ENCODE assay signal across 9 mouse cellular contexts in the genomic region with DNA sequence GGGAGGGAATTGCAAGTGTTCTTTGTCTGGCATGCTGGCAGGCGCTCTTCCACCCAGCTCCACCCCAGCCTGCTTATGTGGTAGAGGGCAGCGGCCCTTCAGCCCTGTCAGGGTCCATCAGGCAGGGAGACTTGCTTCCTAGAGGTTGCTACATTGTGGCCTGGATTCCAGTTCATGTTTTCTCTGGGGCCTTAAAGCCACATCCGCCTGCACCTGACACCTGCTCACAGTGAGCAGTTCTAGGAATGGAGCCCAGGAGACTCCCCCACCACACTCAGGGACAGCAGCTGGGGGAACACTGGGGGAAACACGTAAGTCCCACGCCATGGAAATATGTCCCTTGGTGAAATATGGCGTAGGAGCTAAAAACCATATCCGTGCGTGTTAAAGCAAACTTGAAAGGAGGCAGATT. TPM values are rescaled to one million over a fixed set of nuclear protein-coding genes. Genes with fewer than 3 reads are reported as not detected.
DNase-seq lines count a peak whose midpoint lies in the region; ATAC-seq and TF ChIP-seq lines count a peak whose summit lies in the region.
"Had no signal": no experiment of that assay in that cellular context is flagged by ENCODE, and none has a peak within 500 bp of the region (broad histone marks: within the 10 kb centered on the region; RNA-seq: fewer than 3 reads in every experiment).

A gene (minus strand): TSS at position 155 of the 412 bp plus-strand sequence.

- H3K9me3 ChIP-seq in intestine, embryonic 15.5 days, result no peaks in the 10 kb centered on the region
- H3K9me3 ChIP-seq in intestine, postnatal 0 days (ENCODE audit: control insufficient read depth), result no peaks in the 10 kb centered on the region

- H3K4me2 ChIP-seq in intestine, embryonic 15.5 days (replicated peaks), result 0 out of 2 replicates have a peak within 1 kb of the TSS, but pooled peaks have one; percentile 9
- no peak within 1 kb of the TSS for H3K4me2 ChIP-seq in intestine, postnatal 0 days (replicated peaks; ENCODE audit: low read depth)

- H3K4me1 ChIP-seq in intestine, embryonic 15.5 days (replicated peaks), result no peaks in the 10 kb centered on the region
- H3K4me1 ChIP-seq in intestine, postnatal 0 days (replicated peaks; ENCODE audit: control insufficient read depth, insufficient read depth, low read length), result no peaks in the 10 kb centered on the region

- 0 out of 2 replicates have a peak within 1 kb of the TSS, but pooled peaks have one; percentile 3 for H3K9ac ChIP-seq in intestine, embryonic 15.5 days
- no peak within 1 kb of the TSS for H3K9ac ChIP-seq in intestine, postnatal 0 days (ENCODE audit: low read depth, low read length)

- H3K4me3 ChIP-seq in intestine, embryonic 15.5 days (replicated peaks), result no peak within 1 kb of the TSS
- H3K4me3 ChIP-seq in intestine, postnatal 0 days (ENCODE audit: low read depth, low read length), result no peak within 1 kb of the TSS

- no peak for DNase-seq in large intestine, adult 2 months (ENCODE audit: low read depth, low spot score)
- peak; percentile 92 for DNase-seq in naive thymus-derived CD4-positive, alpha-beta T cell, adult 2 months (ENCODE audit: low read depth)
- no peak for DNase-seq in cerebellum, postnatal 36 days
- no peak for DNase-seq in lung, postnatal 4 days
- DNase-seq in Muller cell, postnatal 12 days (ENCODE audit: inconsistent ontology term), result no peak
- DNase-seq: kidney, postnatal 36 days had no signal

- no peaks in the 10 kb centered on the region for H3K27me3 ChIP-seq in intestine, embryonic 15.5 days (replicated peaks)
- no peaks in the 10 kb centered on the region for H3K27me3 ChIP-seq in intestine, postnatal 0 days (replicated peaks; ENCODE audit: control insufficient read depth, insufficient read depth, low read length)

- H3K36me3 ChIP-seq in intestine, embryonic 15.5 days, result no peaks in the 10 kb centered on the region
- no peaks in the 10 kb centered on the region for H3K36me3 ChIP-seq in intestine, postnatal 0 days (ENCODE audit: control insufficient read depth, insufficient read depth)

- 36% methylated on average over 8 of the region's 8 CpGs for WGBS in intestine, embryonic 15.5 days
- WGBS in intestine, postnatal 0 days, result 35% methylated on average over 8 of the region's 8 CpGs
- 27% methylated on average over 8 of the region's 8 CpGs for WGBS in large intestine, adult 2 months

- no peak for TF ChIP-seq CTCF in intestine, postnatal 0 days (IDR thresholded peaks at IDR 0.05; ENCODE audit: low read depth)

- ATAC-seq in intestine, embryonic 15.5 days, result no peak
- no peak for ATAC-seq in intestine, postnatal 0 days
- ATAC-seq in CD4-positive, CD25-positive, alpha-beta regulatory T cell, adult 4 months, result peak; percentile 66

- H3K27ac ChIP-seq in intestine, embryonic 15.5 days, result no peak within 1 kb of the TSS
- H3K27ac ChIP-seq in intestine, postnatal 0 days (ENCODE audit: low read depth, low read length), result no peak within 1 kb of the TSS

RNA-seq across cellular contexts. Expression of the gene that starts here (rescaled TPM):
- 3.4 and 4.4 TPM in 2 replicates for polyA plus RNA-seq in intestine, embryonic 15.5 days (2015; fragmentation: Nextera tagmentation; extraction: Ambion mirVana)
- 2.9 and 3.2 TPM in 2 replicates for polyA plus RNA-seq in intestine, postnatal 0 days (2015; fragmentation: Nextera tagmentation; extraction: Ambion mirVana)
- 100 to 1,000 TPM; 473 to 498 TPM for polyA plus RNA-seq in CD4-positive, CD25-positive, alpha-beta regulatory T cell, adult 4 months (2017; shearing (Covaris generic))
- polyA plus RNA-seq in large intestine, adult 2 months (2012; rRNA removed), result 32.2 and 38.6 TPM in 2 replicates

Comparison
In these comparisons a context has a peak if more than half of its experiments do, and no peak if none do; other contexts are left out.
1. RNA of the gene that starts here (polyA plus RNA-seq): 473 to 498 TPM in CD4-positive, CD25-positive, alpha-beta regulatory T cell, adult 4 months; 32.2 to 38.6 TPM in large intestine, adult 2 months, 3.4 to 4.4 TPM in intestine, embryonic 15.5 days and 2.9 to 3.2 TPM in intestine, postnatal 0 days; every median in the first group is over 10 times any median in the second.